In the genomic region with DNA sequence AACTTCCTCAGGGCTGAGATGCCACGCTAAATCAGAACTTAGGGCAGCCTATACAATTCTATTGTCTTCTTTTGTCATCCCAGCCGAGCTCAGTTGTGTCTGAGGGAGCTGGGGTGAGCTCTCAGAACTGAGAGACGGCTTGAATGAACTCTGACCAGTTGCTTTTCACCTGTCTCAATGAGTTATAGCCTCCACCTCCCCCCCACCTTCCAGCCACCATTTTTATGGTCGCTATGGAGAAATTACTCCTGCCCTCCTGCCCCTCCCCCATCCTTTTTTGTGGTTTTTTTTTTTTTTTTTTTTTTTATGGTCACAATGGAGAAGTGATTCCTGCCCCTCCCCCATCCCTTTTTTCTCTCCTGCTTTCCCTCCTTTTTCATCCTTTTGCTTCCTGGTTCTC, we compare ENCODE assay signal across 24 mouse cellular contexts.
DNase-seq lines count a peak whose midpoint lies in the region; ATAC-seq and TF ChIP-seq lines count a peak whose summit lies in the region.
"Had no signal": no experiment of that assay in that cellular context is flagged by ENCODE, and none has a peak within 500 bp of the region (broad histone marks: within the 10 kb centered on the region; RNA-seq: fewer than 3 reads in every experiment).

No protein-coding gene starts in this region.

- in situ Hi-C loops in CH12.LX (cut with MboI; ENCODE audit: low pct_ligation_motif_present, low pct_unique_long_range_greater_than_20kb, low sequenced_read_pairs) = no loop called here

- TF ChIP-seq RAD21 in CH12.LX (IDR thresholded peaks at IDR 0.05; ENCODE audit: low read depth, low read length) = no peak

- ATAC-seq in hindbrain, embryonic 13.5 days (ENCODE audit: low FRiP score) = no peak
- peak; percentile 88 for ATAC-seq in neural tube, embryonic 11.5 days (ENCODE audit: insufficient read depth, low FRiP score, low TSS enrichment)
- no peak for ATAC-seq in frontal cortex, adult (ENCODE audit: low TSS enrichment)
- ATAC-seq: forebrain, embryonic 13.5 days; midbrain, embryonic 13.5 days had no signal

- WGBS in hindbrain, embryonic 13.5 days = 23% methylated on average over 4 of the region's 4 CpGs
- WGBS in neural tube, embryonic 11.5 days = 30% methylated on average over 4 of the region's 4 CpGs

- H3K4me3 ChIP-seq in CH12.LX (replicated peaks in 1 of 3; ENCODE audit: low read depth in 2 of 3, low read length in 2 of 3, poor library complexity in 1 of 3) = no peak overlapping the region
- no peak overlapping the region for H3K4me3 ChIP-seq in hindbrain, embryonic 13.5 days
- H3K4me3 ChIP-seq in neural tube, embryonic 11.5 days (ENCODE audit: low read depth, low read length) = no peak overlapping the region
- H3K4me3 ChIP-seq: forebrain, embryonic 13.5 days; heart, adult 2 months; heart, embryonic 13.5 days; kidney, embryonic 15.5 days; left cerebral cortex, adult 2 months; midbrain, embryonic 13.5 days had no signal

- no peaks in the 10 kb centered on the region for H3K36me3 ChIP-seq in CH12.LX (replicated peaks in 1 of 2; ENCODE audit: control insufficient read depth in 1 of 2, insufficient read depth in 1 of 2, low read length in 1 of 2)
- H3K36me3 ChIP-seq in hindbrain, embryonic 13.5 days = no peaks in the 10 kb centered on the region
- H3K36me3 ChIP-seq in neural tube, embryonic 11.5 days (ENCODE audit: control insufficient read depth, insufficient read depth, low read length) = no peaks in the 10 kb centered on the region
- H3K36me3 ChIP-seq: heart, embryonic 13.5 days; kidney, embryonic 15.5 days; midbrain, embryonic 13.5 days had no signal

- no peaks in the 10 kb centered on the region for H3K9me3 ChIP-seq in CH12.LX (replicated peaks; ENCODE audit: low read length)
- H3K9me3 ChIP-seq in hindbrain, embryonic 13.5 days = no peaks in the 10 kb centered on the region
- no peaks in the 10 kb centered on the region for H3K9me3 ChIP-seq in neural tube, embryonic 11.5 days (ENCODE audit: control insufficient read depth, low read length)
- H3K9me3 ChIP-seq: forebrain, embryonic 13.5 days; kidney, embryonic 15.5 days; midbrain, embryonic 13.5 days had no signal

- no peaks in the 10 kb centered on the region for H3K27me3 ChIP-seq in CH12.LX (replicated peaks)
- H3K27me3 ChIP-seq in hindbrain, embryonic 13.5 days = no peaks in the 10 kb centered on the region
- H3K27me3 ChIP-seq in neural tube, embryonic 11.5 days (ENCODE audit: control insufficient read depth, insufficient read depth, low read length) = no peaks in the 10 kb centered on the region
- H3K27me3 ChIP-seq: forebrain, embryonic 13.5 days; kidney, embryonic 15.5 days; midbrain, embryonic 13.5 days had no signal

- DNase-seq in CH12.LX (ENCODE audit: extremely low read depth) (no peak), R1 (ENCODE audit: low read depth, low spot score) (peak; percentile 30), liver (no peak)
- peak; percentile 75 for DNase-seq in neural tube, embryonic 11.5 days (ENCODE audit: low spot score)
- DNase-seq in cerebellum, postnatal 36 days = no peak
- DNase-seq: adrenal gland, postnatal 14 days; cerebellum, adult 2 months; gastrocnemius, postnatal 14 days; heart, adult 2 months; heart, postnatal 14 days; kidney, adult 11 months; layer of hippocampus, adult 9-11 months; left cerebral cortex, postnatal 4 days; right cerebral cortex, postnatal 14 days; thymus, adult 2 months had no signal

- no peaks in the 10 kb centered on the region for H3K79me2 ChIP-seq in CH12.LX (replicated peaks; ENCODE audit: control insufficient read depth, extremely low read depth, insufficient read depth, poor library complexity, severe bottlenecking)

- H3K27ac ChIP-seq in CH12.LX (ENCODE audit: insufficient read depth, low read depth) = no peak overlapping the region
- H3K27ac ChIP-seq in hindbrain, embryonic 13.5 days = peak overlapping the region; percentile 77; the same call in 1 of the 2 replicates
- H3K27ac ChIP-seq in neural tube, embryonic 11.5 days (ENCODE audit: low read depth, low read length) = peak overlapping the region; percentile 98
- H3K27ac ChIP-seq: forebrain, embryonic 13.5 days; heart, adult 2 months; heart, embryonic 13.5 days; kidney, embryonic 15.5 days; left cerebral cortex, adult 2 months; macrophage; midbrain, embryonic 13.5 days; stomach, postnatal 0 days had no signal

- H3K9ac ChIP-seq in CH12.LX (ENCODE audit: insufficient read depth, low read depth) = no peak overlapping the region
- H3K9ac ChIP-seq in hindbrain, embryonic 13.5 days = 0 out of 2 replicates have a peak overlapping the region, but pooled peaks have one; percentile 61
- peak overlapping the region; percentile 76; the same call in 1 of the 2 replicates for H3K9ac ChIP-seq in neural tube, embryonic 11.5 days (ENCODE audit: low read length)
- H3K9ac ChIP-seq: forebrain, embryonic 13.5 days; heart, embryonic 13.5 days; kidney, embryonic 15.5 days; midbrain, embryonic 13.5 days had no signal

- TF ChIP-seq POLR2A in CH12.LX (IDR thresholded peaks at IDR 0.05; ENCODE audit: low read depth, low read length) = no peak

- dilution Hi-C loops in CH12.LX (cut with MboI; ENCODE audit: extremely low pct_ligation_motif_present, extremely low pct_unique_long_range_greater_than_20kb, low sequenced_read_pairs) = no loop called here

- H3K4me1 ChIP-seq in CH12.LX (ENCODE audit: control insufficient read depth in 1 of 2, insufficient read depth in 2 of 2) = no peaks in the 10 kb centered on the region
- peaks cover 17% of the 10 kb centered on the region for H3K4me1 ChIP-seq in hindbrain, embryonic 13.5 days (replicated peaks)
- H3K4me1 ChIP-seq in neural tube, embryonic 11.5 days (ENCODE audit: control insufficient read depth, insufficient read depth, low read length) = peaks cover 6% of the 10 kb centered on the region; the same call in 1 of the 2 replicates
- H3K4me1 ChIP-seq: forebrain, embryonic 13.5 days; midbrain, embryonic 13.5 days had no signal

- no peak for TF ChIP-seq EP300 in CH12.LX (IDR thresholded peaks at IDR 0.05; ENCODE audit: low read length)

- H3K4me2 ChIP-seq in CH12.LX (ENCODE audit: insufficient read depth, low read depth, poor library complexity, severe bottlenecking) = no peak overlapping the region
- peak overlapping the region; percentile 40 for H3K4me2 ChIP-seq in hindbrain, embryonic 13.5 days
- peak overlapping the region; percentile 44 for H3K4me2 ChIP-seq in neural tube, embryonic 11.5 days (ENCODE audit: low read depth)
- H3K4me2 ChIP-seq: forebrain, embryonic 13.5 days; heart, embryonic 13.5 days; kidney, embryonic 15.5 days; midbrain, embryonic 13.5 days had no signal

- TF ChIP-seq CTCF in CH12.LX (conservative IDR thresholded peaks at IDR 0.05 in 1 of 2, IDR thresholded peaks at IDR 0.05 in 1 of 2; ENCODE audit: low read depth in 2 of 2, low read length in 2 of 2) = no peak

TF ChIP-seq in CH12.LX, 34 proteins besides CTCF, POLR2A, EP300 and RAD21:
- TF ChIP-seq TBP (conservative IDR thresholded peaks at IDR 0.05; ENCODE audit: low read depth, low read length) (no peak), ZC3H11A (IDR thresholded peaks at IDR 0.05; ENCODE audit: low read depth, low read length) (no peak), SMC3 (IDR thresholded peaks at IDR 0.05; ENCODE audit: low read depth, low read length) (no peak), ZNF384 (IDR thresholded peaks at IDR 0.05; ENCODE audit: low read depth, low read length) (peak; percentile 67)

Comparison
In these comparisons a context has a peak if more than half of its experiments do, and no peak if none do; other contexts are left out.
1. DNase-seq: peak in R1 (single experiment) and neural tube, embryonic 11.5 days (single experiment); none in CH12.LX (single experiment), cerebellum, postnatal 36 days (0 of 2) and liver (single experiment).